Mouse (Mus musculus): ENCODE measurements around the gene Cpne2. TPM values are rescaled to one million over a fixed set of nuclear protein-coding genes. Genes with fewer than 3 reads are reported as not detected.

Gene Cpne2
- polyA plus RNA-seq, 1 experiment from 2014 or later: 10.0 TPM

- Histone ChIP-seq H3K4me3 (peak overlapping the region; percentile 28), H3K36me3 (peaks cover 8% of the 10 kb centered on the region; the same call in 1 of the 2 replicates), H3K4me1 (replicated peaks) (peaks cover 36% of the 10 kb centered on the region), H3K9me3 (no peaks in the 10 kb centered on the region), H3K27ac (peak overlapping the region; percentile 75), H3K27me3 (ENCODE audit: insufficient read depth, poor library complexity, severe bottlenecking) (peaks cover 26% of the 10 kb centered on the region)
- WGBS: 56% methylated on average over 8 of the region's 8 CpGs
- DNase-seq (ENCODE audit: low spot score): peak; percentile 39
Observed at GRCm38 (mm10) chr8:94567159-94567849, 34.5 kb downstream of the Cpne2 start.

- DNase-seq (ENCODE audit: low spot score): no peak
- Histone ChIP-seq H3K27ac (peak overlapping the region; percentile 2; the same call in 1 of the 2 replicates), H3K36me3 (peaks cover 15% of the 10 kb centered on the region), H3K27me3 (ENCODE audit: insufficient read depth, poor library complexity, severe bottlenecking) (peaks cover 18% of the 10 kb centered on the region), H3K9me3 (no peaks in the 10 kb centered on the region), H3K4me3 (no peak overlapping the region), H3K4me1 (replicated peaks) (peaks cover 36% of the 10 kb centered on the region)
- WGBS: 90% methylated on average over 8 of the region's 8 CpGs
Observed at GRCm38 (mm10) chr8:94568098-94568497, 35.3 kb downstream of the Cpne2 start.

DNA sequence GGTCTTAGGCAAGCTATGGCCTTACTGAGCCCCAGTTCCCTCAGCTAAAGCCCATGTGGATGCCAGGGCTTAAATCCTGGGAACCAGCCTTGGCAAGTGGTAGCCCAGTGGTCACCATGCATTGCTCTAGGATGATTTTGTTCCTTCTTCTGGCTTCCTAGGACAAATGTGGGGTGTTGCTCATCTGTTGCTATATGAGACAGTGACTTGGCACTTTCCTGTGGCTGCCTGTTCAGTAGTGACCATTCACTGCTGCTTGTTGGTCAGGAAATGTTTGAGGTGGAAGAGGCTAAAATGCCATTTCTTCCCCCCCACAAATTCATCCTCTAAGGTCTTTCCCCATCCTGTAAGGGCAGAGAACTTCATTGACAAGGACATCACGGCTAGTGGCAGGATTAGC lies 36.6 kb downstream of the Cpne2 start:
- Histone ChIP-seq H3K4me3 (no peak overlapping the region), H3K36me3 (peaks cover 29% of the 10 kb centered on the region), H3K4me1 (replicated peaks) (peaks cover 36% of the 10 kb centered on the region), H3K27me3 (ENCODE audit: insufficient read depth, poor library complexity, severe bottlenecking) (0 out of 2 replicates have a peak, but pooled peaks cover 5% of the 10 kb centered on the region), H3K27ac (no peak overlapping the region), H3K9me3 (no peaks in the 10 kb centered on the region)
- no peak for DNase-seq (ENCODE audit: low spot score)
- 69% methylated on average over 1 of the region's 1 CpGs for WGBS

DNA sequence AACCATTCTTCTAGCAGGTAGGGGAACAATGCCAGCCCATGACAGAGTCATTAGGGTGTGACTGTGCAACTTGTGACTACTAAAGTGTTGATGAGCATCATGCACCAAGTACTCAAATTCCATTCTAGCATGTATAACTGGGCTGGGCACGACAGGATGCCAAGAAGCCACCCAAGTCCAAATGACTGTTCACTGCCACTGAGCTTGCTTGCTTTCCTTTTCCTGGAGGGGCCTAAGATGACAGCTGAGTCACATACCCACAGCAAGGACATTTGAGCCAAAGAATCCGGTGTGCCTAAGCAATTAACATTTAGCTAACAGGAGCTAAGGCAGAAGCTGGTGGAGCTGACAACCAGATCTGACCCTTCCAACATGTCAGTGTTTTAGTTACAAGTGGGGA lies 39.1 kb downstream of the Cpne2 start:
- no peak for DNase-seq (ENCODE audit: low spot score)
- Histone ChIP-seq H3K27me3 (ENCODE audit: insufficient read depth, poor library complexity, severe bottlenecking) (no peaks in the 10 kb centered on the region), H3K4me3 (no peak overlapping the region), H3K4me1 (replicated peaks) (peaks cover 20% of the 10 kb centered on the region), H3K9me3 (no peaks in the 10 kb centered on the region), H3K27ac (no peak overlapping the region), H3K36me3 (peaks cover 53% of the 10 kb centered on the region)
- 80% methylated on average over 2 of the region's 2 CpGs for WGBS

- DNase-seq (ENCODE audit: low spot score): no peak
- Histone ChIP-seq H3K4me3 (no peak overlapping the region), H3K27ac (no peak overlapping the region), H3K36me3 (peaks cover 78% of the 10 kb centered on the region), H3K9me3 (no peaks in the 10 kb centered on the region), H3K27me3 (ENCODE audit: insufficient read depth, poor library complexity, severe bottlenecking) (no peaks in the 10 kb centered on the region), H3K4me1 (replicated peaks) (peaks cover 5% of the 10 kb centered on the region; the same call in 1 of the 2 replicates)
- 89% methylated on average over 16 of the region's 16 CpGs for WGBS
Observed at GRCm38 (mm10) chr8:94574159-94574907, 41.5 kb downstream of the Cpne2 start.

GRCm38 (mm10) chr8:94575148-94575547 lies 42.4 kb downstream of the Cpne2 start:
- no peak overlapping the region for H3K27ac ChIP-seq
- no peak for DNase-seq (ENCODE audit: low spot score)
- no peak overlapping the region for H3K4me3 ChIP-seq
- no peaks in the 10 kb centered on the region for H3K27me3 ChIP-seq (ENCODE audit: insufficient read depth, poor library complexity, severe bottlenecking)
- no peaks in the 10 kb centered on the region for H3K4me1 ChIP-seq (replicated peaks)
- WGBS: 94% methylated on average over 4 of the region's 4 CpGs
- no peaks in the 10 kb centered on the region for H3K9me3 ChIP-seq
- H3K36me3 ChIP-seq: peaks cover 84% of the 10 kb centered on the region

DNA sequence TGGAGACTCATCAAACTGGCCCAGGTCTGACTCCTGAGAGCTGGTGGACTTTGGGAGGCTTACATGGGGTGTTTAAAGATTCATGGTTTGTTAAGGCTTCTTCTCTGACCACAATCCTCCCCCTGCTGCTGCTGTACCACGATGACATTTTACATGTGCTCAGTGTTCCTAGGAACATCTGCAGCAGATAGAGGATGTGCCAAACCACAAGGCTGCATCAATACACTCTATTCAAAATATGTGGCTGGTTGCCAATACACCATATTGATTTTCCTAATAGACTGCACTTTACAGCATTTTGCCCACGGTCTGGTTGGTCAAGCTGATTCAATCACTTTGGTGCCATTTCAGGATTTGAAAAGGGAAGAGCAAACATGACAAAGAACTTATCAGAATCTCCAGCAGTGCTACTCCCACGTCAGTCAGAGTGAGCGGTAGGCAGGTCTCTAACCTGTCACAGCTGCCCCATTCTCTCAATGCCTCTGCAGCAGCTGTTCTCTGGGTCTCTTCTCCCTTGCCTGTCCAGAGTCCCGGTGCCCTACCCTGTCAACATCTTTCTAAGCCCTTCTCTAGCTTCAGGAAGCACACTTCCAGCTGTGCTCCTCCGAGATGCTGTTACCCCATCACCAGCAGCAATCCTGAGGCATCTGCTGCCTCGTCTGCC lies 49.2 kb downstream of the Cpne2 start:
- H3K4me3 ChIP-seq: no peak overlapping the region
- peaks cover 96% of the 10 kb centered on the region for H3K36me3 ChIP-seq
- no peaks in the 10 kb centered on the region for H3K9me3 ChIP-seq
- WGBS: 89% methylated on average over 7 of the region's 7 CpGs
- no peaks in the 10 kb centered on the region for H3K4me1 ChIP-seq (replicated peaks)
- no peaks in the 10 kb centered on the region for H3K27me3 ChIP-seq (ENCODE audit: insufficient read depth, poor library complexity, severe bottlenecking)
- no peak overlapping the region for H3K27ac ChIP-seq
- DNase-seq (ENCODE audit: low spot score): no peak

DNA sequence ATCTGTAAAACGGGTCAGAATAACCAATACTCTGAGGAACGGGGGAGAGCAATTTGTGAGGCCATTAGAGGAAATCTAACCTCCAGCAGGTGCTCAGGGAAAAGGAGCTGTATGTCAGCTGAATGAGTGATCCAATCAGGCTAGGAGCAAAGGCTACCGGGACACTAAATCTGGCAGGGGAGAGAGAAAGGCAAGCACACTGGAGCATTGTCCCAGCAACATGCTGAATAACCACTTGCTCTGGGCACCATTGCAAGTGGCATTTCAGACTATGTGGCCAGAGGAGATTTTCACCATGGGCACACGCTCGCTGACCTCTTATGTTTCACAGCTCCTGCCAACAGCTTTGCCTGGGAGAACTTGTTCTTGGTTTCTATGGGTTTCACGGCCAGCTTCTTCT lies 49.8 kb downstream of the Cpne2 start:
- Histone ChIP-seq H3K27ac (no peak overlapping the region), H3K9me3 (no peaks in the 10 kb centered on the region), H3K36me3 (peaks cover 96% of the 10 kb centered on the region), H3K4me1 (replicated peaks) (no peaks in the 10 kb centered on the region), H3K4me3 (no peak overlapping the region), H3K27me3 (ENCODE audit: insufficient read depth, poor library complexity, severe bottlenecking) (no peaks in the 10 kb centered on the region)
- WGBS: 91% methylated on average over 6 of the region's 6 CpGs
- no peak for DNase-seq (ENCODE audit: low spot score)

DNA sequence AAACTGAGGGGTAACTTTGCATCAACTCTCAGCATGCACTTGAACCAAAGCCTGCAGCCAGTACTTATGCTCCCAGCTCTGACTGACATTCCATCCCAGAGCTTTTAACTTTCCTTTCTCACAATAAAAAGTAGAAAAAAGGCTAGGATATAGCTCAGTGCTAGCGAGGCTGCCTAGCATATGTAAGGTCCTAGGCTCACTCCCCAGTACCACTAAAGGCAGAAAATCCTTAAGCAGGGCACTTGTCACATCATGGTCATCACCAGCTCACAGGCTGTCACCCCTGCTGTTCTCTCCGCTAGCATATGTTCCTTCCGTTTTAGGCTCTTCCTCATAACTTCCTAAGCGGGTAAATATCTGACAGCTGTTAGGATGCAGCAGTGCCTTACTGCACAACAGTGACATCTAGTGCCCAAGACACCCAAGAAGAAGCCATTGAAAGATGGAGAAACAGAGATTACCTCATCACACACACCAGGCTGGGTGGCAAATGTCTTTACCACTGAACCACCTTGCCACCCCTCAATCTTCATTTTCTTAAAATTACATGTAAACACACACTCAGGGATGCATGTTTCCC lies 51.5 kb downstream of the Cpne2 start:
- peak; percentile 37 for DNase-seq (ENCODE audit: low spot score)
- no peak overlapping the region for H3K27ac ChIP-seq
- H3K36me3 ChIP-seq: peaks cover 96% of the 10 kb centered on the region
- H3K4me3 ChIP-seq: no peak overlapping the region
- no peaks in the 10 kb centered on the region for H3K4me1 ChIP-seq (replicated peaks)
- no peaks in the 10 kb centered on the region for H3K27me3 ChIP-seq (ENCODE audit: insufficient read depth, poor library complexity, severe bottlenecking)
- no peaks in the 10 kb centered on the region for H3K9me3 ChIP-seq
- WGBS: 55% methylated on average over 4 of the region's 4 CpGs

GRCm38 (mm10) chr8:94591691-94592090 lies 58.9 kb downstream of the Cpne2 start:
- H3K4me1 ChIP-seq (replicated peaks): no peaks in the 10 kb centered on the region; the same call in 1 of the 2 replicates

DNA sequence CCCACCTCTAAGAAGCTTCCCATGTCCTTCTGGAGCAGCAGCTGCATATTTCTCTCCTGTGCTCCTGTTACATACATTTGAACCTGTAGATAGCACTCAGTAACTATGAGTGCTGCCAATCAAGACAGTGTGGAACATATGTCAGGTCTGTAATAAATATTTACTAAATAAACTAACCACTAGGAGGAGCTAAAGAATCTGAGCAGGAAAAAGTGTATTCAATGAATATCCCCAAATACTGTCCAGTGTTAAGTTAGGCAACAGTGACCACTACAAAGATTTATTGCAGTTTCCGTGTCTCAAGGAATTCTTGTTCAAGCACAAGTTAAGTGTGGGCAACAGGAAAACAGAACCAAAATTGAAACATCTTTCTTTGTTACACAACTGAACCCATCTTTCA lies 61.4 kb downstream of the Cpne2 start:
- WGBS: 89% methylated on average over 1 of the region's 1 CpGs
- Histone ChIP-seq H3K36me3 (peaks cover 11% of the 10 kb centered on the region), H3K4me1 (replicated peaks) (no peaks in the 10 kb centered on the region; the same call in 1 of the 2 replicates)

More at GRCm38 (mm10) chr8:94591691-94592090, 58.9 kb downstream of the Cpne2 start:
- Histone ChIP-seq H3K9me3 (no peaks in the 10 kb centered on the region), H3K4me3 (no peak overlapping the region), H3K27ac (no peak overlapping the region), H3K27me3 (ENCODE audit: insufficient read depth, poor library complexity, severe bottlenecking) (no peaks in the 10 kb centered on the region), H3K36me3 (peaks cover 36% of the 10 kb centered on the region)
- 75% methylated on average over 4 of the region's 4 CpGs for WGBS
- no peak for DNase-seq (ENCODE audit: low spot score)

GRCm38 (mm10) chr8:94600478-94600877 lies 67.7 kb downstream of the Cpne2 start:
- H3K9me3 ChIP-seq: no peaks in the 10 kb centered on the region
- WGBS: 36% methylated on average over 5 of the region's 5 CpGs
- no peak for DNase-seq (ENCODE audit: low spot score)
- H3K27me3 ChIP-seq (ENCODE audit: insufficient read depth, poor library complexity, severe bottlenecking): no peaks in the 10 kb centered on the region
- H3K36me3 ChIP-seq: 0 out of 2 replicates have a peak, but pooled peaks cover 3% of the 10 kb centered on the region
- H3K4me3 ChIP-seq: peak overlapping the region; percentile 99
- H3K4me1 ChIP-seq (replicated peaks): peaks cover 26% of the 10 kb centered on the region
- H3K27ac ChIP-seq: peak overlapping the region; percentile 97

More for the DNA sequence above, 61.4 kb downstream of the Cpne2 start:
- H3K4me3 ChIP-seq: no peak overlapping the region
- no peaks in the 10 kb centered on the region for H3K27me3 ChIP-seq (ENCODE audit: insufficient read depth, poor library complexity, severe bottlenecking)
- H3K9me3 ChIP-seq: no peaks in the 10 kb centered on the region
- DNase-seq (ENCODE audit: low spot score): no peak
- H3K27ac ChIP-seq: no peak overlapping the region
